Mouse (Mus musculus) layer of hippocampus, adult 9-11 months (tissue): ENCODE results near the gene Ubac2.
A peak's percentile ranks its signal among the peaks of the same experiment; 100 is the strongest.

Experiments used
- DNase-seq: peaks from one replicate; pipeline ENCODE4 v3.0.0; 2022

The Ubac2 gene

GRCm38 (mm10) chr14:122012193-122012592 is 133.8 kb downstream of the Ubac2 start:
- DNase-seq, result no peak

GRCm38 (mm10) chr14:122012814-122013213 is 134.4 kb downstream of the Ubac2 start:
- DNase-seq, result no peak

GRCm38 (mm10) chr14:122013417-122013951 is 135.1 kb downstream of the Ubac2 start:
- DNase-seq, result no peak

GRCm38 (mm10) chr14:122017958-122018357 is 139.5 kb downstream of the Ubac2 start:
- DNase-seq, result no peak

- no peak for DNase-seq
Measured at GRCm38 (mm10) chr14:122019389-122019788, 141.0 kb downstream of the Ubac2 start.

GRCm38 (mm10) chr14:122020567-122020966 is 142.1 kb downstream of the Ubac2 start:
- DNase-seq, result no peak

GRCm38 (mm10) chr14:122023054-122023453 is 144.6 kb downstream of the Ubac2 start:
- DNase-seq, result no peak

GRCm38 (mm10) chr14:122023928-122024327 is 145.5 kb downstream of the Ubac2 start:
- DNase-seq, result no peak

- DNase-seq, result no peak
Measured at GRCm38 (mm10) chr14:122028926-122029745, 150.7 kb downstream of the Ubac2 start.

GRCm38 (mm10) chr14:122029851-122030250 is 151.4 kb downstream of the Ubac2 start:
- no peak for DNase-seq

GRCm38 (mm10) chr14:122032045-122032444 is 153.6 kb downstream of the Ubac2 start:
- no peak for DNase-seq

- DNase-seq, result no peak
Measured at GRCm38 (mm10) chr14:122034451-122034850, 156.0 kb downstream of the Ubac2 start, which contains the start of gene Timm8a2. Gene Timm8a2, plus strand, starts transcription at chr14:122034674.

GRCm38 (mm10) chr14:122035181-122035580 is 156.8 kb downstream of the Ubac2 start:
- DNase-seq, result no peak

- DNase-seq, result no peak
Measured at GRCm38 (mm10) chr14:122035860-122036259, 157.4 kb downstream of the Ubac2 start.

GRCm38 (mm10) chr14:122038874-122039647 is 160.6 kb downstream of the Ubac2 start:
- DNase-seq, result no peak

GRCm38 (mm10) chr14:122041413-122041825 is 163.0 kb downstream of the Ubac2 start:
- no peak for DNase-seq

- no peak for DNase-seq
Measured at GRCm38 (mm10) chr14:122042142-122042694, 163.8 kb downstream of the Ubac2 start.

- no peak for DNase-seq
Measured at GRCm38 (mm10) chr14:122047784-122048183, 169.4 kb downstream of the Ubac2 start.

- no peak for DNase-seq
Measured at GRCm38 (mm10) chr14:122048816-122049215, 170.4 kb downstream of the Ubac2 start.

- DNase-seq, result no peak
Measured at GRCm38 (mm10) chr14:122052896-122053635, 174.6 kb downstream of the Ubac2 start.

- no peak for DNase-seq
Measured at GRCm38 (mm10) chr14:122056871-122057270, 178.5 kb downstream of the Ubac2 start.

GRCm38 (mm10) chr14:122057941-122058346 is 179.5 kb downstream of the Ubac2 start:
- DNase-seq, result no peak

GRCm38 (mm10) chr14:122060642-122061041 is 182.2 kb downstream of the Ubac2 start:
- DNase-seq, result peak; percentile 71
